26 mouse cellular contexts compared by ENCODE assay signal in the genomic region with DNA sequence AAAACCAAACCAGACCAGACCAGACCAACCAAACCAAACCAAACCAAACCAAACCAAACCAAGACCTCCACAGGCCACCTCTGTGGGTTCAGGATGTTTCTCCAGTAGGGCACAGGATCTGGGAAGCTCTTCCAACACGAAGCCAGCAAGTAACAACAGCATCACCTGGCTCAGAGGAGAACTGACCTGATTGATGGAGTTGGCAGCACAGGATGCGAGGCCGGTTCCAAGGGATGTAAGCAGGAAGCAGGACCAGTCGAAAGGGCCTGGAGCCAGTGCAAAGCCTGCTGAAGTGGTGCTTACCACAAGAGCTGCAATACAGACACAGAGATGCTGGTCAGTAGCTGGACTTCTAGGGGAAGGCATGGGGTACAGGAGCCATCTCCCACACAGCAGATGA. TPM values are rescaled to one million over a fixed set of nuclear protein-coding genes. Genes with fewer than 3 reads are reported as not detected.
DNase-seq lines count a peak whose midpoint lies in the region; TF ChIP-seq lines count a peak whose summit lies in the region.
"Had no signal": no experiment of that assay in that cellular context is flagged by ENCODE, and none has a peak within 500 bp of the region (broad histone marks: within the 10 kb centered on the region; RNA-seq: fewer than 3 reads in every experiment).

No protein-coding gene starts in this region.

- 85% methylated on average over 4 of the region's 4 CpGs for WGBS in kidney, adult 2 months

- no peak for TF ChIP-seq POLR2A in kidney, adult 2 months (IDR thresholded peaks at IDR 0.05; ENCODE audit: low read depth, low read length)

- H3K36me3 ChIP-seq in kidney, adult 2 months (ENCODE audit: control insufficient read depth, insufficient read depth, low read length), result no peaks in the 10 kb centered on the region
- H3K36me3 ChIP-seq: forebrain, embryonic 12.5 days; forebrain, embryonic 15.5 days; intestine, embryonic 15.5 days had no signal

- peak; percentile 19 to 30 for DNase-seq in cerebellum, adult 18-20 months
- no peak for DNase-seq in cerebellum, postnatal 4 days (ENCODE audit: low spot score in 2 of 2)
- peak; percentile 32 for DNase-seq in cerebellum, adult 9-11 months
- no peak for DNase-seq in cerebellum, adult 8-10 months
- peak; percentile 17 for DNase-seq in lung, postnatal 36 days
- DNase-seq in lung, postnatal 25 days (ENCODE audit: low spot score), result no peak
- no peak for DNase-seq in kidney, adult 2 months
- DNase-seq: adrenal gland, adult 2 months; adrenal gland, postnatal 14 days; B cell, adult 2 months; embryo, embryonic 11 days; gastrocnemius, postnatal 10 days; gastrocnemius, postnatal 36 days; heart, postnatal 36 days; kidney, adult 11 months; kidney, adult 9 months had no signal

- H3K27ac ChIP-seq in kidney, adult 2 months (ENCODE audit: insufficient read depth, low read depth, low read length), result no peak overlapping the region
- H3K27ac ChIP-seq: embryonic facial prominence, embryonic 10.5 days; embryonic facial prominence, embryonic 13.5 days; forebrain, embryonic 12.5 days; forebrain, embryonic 15.5 days; hindbrain, embryonic 10.5 days; hindbrain, embryonic 13.5 days; intestine, embryonic 15.5 days had no signal

- H3K4me1 ChIP-seq in kidney, adult 2 months (ENCODE audit: control insufficient read depth, insufficient read depth, low read length), result no peaks in the 10 kb centered on the region
- H3K4me1 ChIP-seq: forebrain, embryonic 15.5 days; intestine, embryonic 15.5 days had no signal

- no peak overlapping the region for H3K4me3 ChIP-seq in kidney, adult 2 months (ENCODE audit: insufficient read depth, low read depth, low read length)
- H3K4me3 ChIP-seq: embryonic facial prominence, embryonic 10.5 days; embryonic facial prominence, embryonic 13.5 days; erythroblast, embryonic 14.5 days; forebrain, embryonic 12.5 days; forebrain, embryonic 15.5 days; hindbrain, embryonic 10.5 days; hindbrain, embryonic 13.5 days; intestine, embryonic 15.5 days had no signal

- H3K27me3 ChIP-seq in kidney, adult 2 months (replicated peaks; ENCODE audit: control insufficient read depth, insufficient read depth, low read length), result no peaks in the 10 kb centered on the region
- H3K27me3 ChIP-seq: CH12.LX; embryonic facial prominence, embryonic 13.5 days; forebrain, embryonic 15.5 days; intestine, embryonic 15.5 days; Patski had no signal

- TF ChIP-seq CTCF in kidney, adult 2 months (conservative IDR thresholded peaks at IDR 0.05; ENCODE audit: insufficient read depth, insufficient read length, low read depth, low read length), result no peak

RNA-seq across cellular contexts. Expression of a gene that starts 34.2 kb away (rescaled TPM):
- polyA plus RNA-seq in kidney, adult 2 months (2012; rRNA removed), result 20.0 and 21.8 TPM in 2 replicates

Comparison
In these comparisons a context has a peak if more than half of its experiments do, and no peak if none do; other contexts are left out.
1. DNase-seq: peak in cerebellum, adult 18-20 months (2 of 2), cerebellum, adult 9-11 months (single experiment) and lung, postnatal 36 days (single experiment); none in cerebellum, postnatal 4 days (0 of 2), cerebellum, adult 8-10 months (single experiment), lung, postnatal 25 days (single experiment) and kidney, adult 2 months (single experiment).